Mouse (Mus musculus) megakaryocyte-erythroid progenitor cell, adult 5 weeks (primary cell): ENCODE data around the gene Zbtb7a. TPM values are rescaled to one million over a fixed set of nuclear protein-coding genes. Genes with fewer than 3 reads are reported as not detected.

ENCODE experiments used
- polyA plus RNA-seq: library from polyadenylated mRNA; stranded (reverse); fragments of >175 nt; gene quantifications from 2 replicates; pipeline ENCODE4 v1.2.3, GENCODE M21; 2012

Gene Zbtb7a
- polyA plus RNA-seq = 140 and 145 TPM in 2 replicates

DNA sequence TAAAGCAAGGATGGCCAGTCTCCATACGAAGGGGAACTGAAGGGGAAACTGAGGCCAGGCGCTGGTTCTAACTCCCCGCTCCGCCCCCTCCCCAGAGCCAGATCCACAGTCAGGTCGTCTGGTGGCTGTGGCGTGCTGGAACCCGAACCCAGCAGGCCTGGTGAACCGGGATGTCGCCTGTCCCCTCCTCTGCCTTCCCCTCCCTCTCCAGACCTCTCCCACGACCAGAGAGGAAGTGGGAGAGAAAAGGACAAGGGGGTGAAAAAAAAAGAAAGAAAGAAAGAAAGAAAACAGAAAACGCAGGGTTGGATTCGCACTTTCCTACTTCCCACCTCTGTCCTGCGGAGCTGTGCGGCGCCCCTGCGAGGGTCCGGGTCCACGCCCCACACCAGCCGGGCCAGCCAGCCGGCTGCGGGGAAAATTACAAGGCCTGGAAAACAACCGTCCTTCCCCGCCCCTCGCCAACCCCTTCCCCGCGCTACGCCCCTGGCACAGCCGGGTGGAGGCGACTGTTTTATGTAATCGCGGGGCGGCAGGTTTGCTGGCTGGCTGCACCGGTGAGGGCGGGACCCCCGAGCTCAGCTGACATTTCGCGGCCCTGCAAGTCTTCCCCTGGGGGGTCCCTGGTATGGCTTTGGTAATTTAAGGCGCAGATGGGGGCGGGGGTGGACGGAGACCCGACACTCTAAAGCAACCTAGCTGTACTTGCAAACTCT is at the start of gene Zbtb7a:
Zbtb7a (plus strand) TSS at position 255 of the 716 bp plus-strand sequence.

DNA sequence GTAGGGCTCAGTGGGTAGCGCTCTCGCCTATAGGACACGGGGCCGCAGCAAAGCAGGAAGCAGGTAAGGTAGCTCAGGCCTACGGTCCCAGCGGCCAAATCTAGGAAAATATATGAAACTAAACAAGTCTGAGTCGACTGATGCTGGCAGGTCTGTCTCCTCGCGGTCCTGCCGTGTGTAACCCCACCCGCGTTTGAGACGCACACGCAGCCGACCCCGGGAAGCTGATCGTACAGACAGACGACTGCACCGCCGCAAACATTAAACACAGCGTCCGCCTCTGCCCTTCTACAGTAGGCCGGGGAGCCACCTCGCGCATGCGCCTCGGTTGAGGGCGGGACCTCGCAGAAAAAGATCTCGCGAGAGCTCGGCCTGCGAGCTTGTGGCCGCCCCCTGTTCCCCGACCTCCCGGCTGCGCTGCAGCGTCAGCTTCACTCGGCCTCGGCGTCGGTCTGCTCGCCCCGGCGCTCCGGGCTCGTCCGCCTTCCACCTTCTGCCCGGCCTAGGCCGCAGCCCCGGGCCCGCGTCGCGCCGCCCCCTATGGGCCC is 29.4 kb upstream of the Zbtb7a start, which contains the start of gene Map2k2:
Map2k2 (plus strand) TSS at position 351 of the 548 bp plus-strand sequence.

DNA sequence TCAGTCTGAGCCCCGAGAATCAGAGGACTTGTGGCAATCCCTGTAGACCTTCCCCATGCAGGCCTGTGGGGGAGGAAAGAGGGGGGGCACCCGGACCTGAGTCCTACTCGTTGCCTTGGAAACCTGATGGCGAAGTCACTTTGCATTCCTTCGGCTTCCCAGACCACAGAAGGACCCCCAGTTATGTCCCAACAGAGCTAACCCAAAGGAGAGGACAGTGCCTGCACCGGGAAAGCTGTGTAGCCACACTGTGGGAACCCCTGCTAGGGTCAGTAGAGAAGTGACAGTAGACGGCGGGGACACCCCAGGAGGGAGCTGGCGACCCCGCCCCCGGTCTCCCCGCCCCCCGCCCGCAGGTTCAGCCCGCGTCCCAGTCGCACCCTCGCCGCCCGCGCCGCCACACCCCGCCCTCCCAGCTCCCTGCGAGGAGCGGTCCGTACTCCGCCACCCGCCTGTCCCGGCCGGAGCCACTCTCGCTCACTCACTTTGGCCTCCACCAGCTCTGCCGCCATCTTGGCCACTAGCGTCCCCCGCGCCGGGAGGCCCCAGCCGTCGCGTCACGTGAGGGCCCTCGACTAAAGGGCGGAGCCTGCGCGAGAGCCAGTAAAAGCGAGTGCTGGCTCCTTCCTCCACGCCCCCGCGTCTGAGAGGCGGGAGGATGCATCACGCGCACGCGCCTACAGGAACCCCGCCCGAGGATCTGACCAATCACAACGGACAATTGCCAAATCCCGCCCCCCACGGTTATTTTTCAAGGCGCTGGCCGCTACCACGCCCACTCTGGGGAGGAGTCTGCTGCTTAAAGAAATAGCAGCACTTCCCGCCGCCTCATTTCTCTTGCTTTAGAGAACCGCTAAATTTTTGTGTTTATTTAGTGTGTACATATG is 32.4 kb downstream of the Zbtb7a start, which contains the start of gene Pias4:
Pias4 (minus strand) TSS at position 724 of the 887 bp plus-strand sequence.

DNA sequence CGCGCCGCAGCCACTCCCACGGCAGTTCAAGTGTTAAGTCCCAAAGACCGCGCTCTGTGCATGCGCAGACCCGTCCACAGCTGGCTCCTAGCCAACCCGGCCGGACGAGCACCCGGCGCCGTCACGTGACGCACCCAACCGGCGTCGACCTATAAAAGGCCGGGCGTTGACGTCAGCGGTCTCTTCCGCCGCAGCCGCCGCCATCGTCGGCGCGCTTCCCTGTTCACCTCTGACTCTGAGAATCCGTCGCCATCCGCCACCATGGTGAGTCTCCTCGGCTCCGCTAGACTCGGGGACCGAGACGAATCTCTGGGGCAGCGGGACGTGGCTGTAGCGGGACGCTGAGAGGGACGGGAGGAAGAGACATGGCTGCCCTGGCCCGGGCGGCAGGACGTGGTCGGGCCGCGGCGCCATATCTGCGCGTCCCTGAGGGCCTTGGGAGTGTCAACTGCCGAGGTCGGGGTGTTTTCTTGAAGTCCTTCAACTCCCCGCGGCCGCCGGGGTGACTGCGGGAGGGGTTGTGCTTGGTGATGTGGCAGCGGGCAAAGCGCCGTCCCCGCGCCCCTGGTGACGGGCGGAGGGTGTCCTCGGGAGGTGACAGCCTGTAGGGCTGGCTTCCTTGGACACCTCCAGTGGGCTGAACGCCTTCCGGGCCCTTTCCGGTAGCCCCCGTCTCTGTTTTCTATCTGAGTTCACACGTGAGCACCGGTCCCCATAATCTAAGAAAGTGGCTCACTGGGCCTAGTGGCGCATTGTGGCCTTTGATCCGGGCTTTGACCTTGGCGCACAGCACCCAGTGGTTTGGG is 41.6 kb downstream of the Zbtb7a start, which contains the start of gene Eef2:
Eef2 (plus strand) TSS at position 166 of the 806 bp plus-strand sequence.

DNA sequence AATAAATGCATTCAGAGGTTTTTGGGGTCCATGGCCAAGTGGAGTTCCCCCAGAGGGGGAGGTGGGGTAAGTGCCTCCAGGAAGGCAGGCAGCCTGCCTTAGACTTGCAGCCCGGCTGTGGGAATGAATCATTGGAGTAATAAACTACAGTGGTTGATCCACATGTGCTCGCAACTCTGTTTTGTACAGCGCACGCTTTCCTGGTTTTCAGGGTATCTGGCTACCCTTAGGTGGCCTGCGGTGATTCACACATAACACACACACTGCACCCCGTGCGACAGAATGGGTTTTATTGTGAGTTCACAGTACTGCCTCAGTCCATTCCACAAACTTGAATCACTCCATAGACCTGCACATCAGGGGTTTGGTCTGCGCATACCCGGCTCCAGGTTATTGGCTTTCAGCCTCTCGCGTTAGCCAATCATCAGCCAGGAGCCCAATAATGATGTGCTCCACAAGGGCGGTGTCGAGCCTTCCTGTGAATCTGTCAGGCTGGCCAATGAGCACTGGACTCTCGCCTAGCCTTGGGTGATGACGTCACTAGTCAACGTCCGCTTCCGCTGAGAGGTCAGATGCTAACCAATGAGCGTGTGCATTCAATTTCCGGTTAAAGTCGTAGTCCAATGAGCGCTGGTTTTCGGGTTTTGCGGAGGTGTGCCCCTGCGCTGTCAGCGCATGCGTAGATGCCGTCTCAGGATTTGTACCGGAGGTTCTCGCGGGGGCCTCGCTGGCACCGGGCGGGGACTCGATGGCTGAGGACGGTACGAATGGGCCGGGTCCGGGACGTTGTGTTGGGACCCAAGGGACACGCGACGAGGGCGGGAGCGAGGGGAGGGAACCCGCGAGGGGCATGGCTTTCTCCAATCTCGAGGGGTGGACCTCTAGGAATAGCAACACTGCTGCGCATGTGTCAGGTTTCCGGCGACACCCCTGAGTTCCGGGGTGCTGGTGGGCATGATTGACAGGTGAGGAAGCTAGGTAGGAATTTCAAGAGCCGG is 47.6 kb downstream of the Zbtb7a start, which contains the start of gene Dapk3:
Dapk3 (plus strand) TSS at position 670 of the 998 bp plus-strand sequence.

DNA sequence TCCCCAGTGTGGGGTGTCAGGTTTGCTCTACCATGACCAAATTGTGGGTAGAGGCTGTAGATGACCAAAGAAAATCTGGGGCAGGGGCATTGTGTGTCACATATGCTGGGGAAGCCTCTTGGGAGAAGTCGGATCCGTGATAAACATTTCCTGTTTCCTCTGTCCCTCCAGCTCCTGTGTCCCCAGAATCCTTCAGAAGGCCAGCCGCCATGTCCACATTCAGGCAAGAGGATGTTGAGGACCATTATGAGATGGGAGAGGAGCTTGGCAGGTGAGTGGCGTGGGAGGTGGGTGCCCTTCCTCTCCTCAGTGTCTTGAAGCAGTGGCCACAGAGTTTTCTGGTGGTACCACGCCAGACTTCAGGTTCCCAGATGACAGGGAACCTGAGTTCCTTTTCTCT is 48.8 kb downstream of the Zbtb7a start, which contains the start of gene 4930442H23Rik:
4930442H23Rik (minus strand) TSS at position 45 of the 400 bp plus-strand sequence.

DNA sequence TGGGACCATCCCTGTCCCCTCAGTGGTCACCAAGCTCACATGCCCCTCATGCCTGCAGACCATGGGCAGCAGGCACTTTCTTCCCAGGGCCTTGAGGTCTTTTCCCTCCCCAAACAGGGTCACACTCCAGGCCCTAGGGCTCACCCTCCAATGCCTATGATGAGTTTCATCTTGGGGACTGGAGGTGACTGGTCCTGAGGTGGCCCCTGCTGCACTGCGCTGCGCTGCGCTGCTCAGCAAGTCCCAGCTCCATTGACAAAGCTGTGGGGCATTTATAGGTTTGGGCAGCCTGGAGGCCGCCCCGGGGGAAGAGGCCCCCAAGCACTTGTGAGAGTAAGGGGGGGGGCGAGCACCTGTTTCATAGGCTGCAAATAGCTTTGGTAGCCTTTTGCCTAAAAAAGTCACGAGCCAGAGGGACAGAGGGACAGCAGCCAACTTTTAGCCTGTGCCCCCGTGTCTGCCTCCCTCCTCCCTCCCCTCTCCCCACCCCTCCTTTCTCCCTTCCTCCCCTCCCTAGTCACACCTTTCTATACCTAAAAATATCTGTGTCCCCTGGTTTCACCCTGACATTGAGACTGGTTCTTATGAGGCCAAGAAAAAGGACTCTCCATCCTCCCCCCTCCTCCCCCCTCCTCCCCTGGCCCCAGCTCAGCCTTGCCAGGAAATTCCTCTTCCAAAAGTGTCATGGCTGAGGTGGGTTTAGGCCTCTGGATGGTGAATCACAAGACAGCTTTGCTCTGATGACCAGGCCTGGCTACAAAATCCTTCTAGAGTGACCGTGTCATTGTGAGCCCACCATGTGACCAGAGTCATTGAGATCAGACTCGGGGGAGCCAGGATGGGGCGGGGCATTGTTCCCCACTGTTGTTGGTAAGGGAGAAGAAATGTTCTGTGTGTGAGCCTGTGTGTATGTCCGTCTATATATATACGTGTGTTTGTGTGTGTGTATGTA is 67.1 kb downstream of the Zbtb7a start, which contains the start of gene Nmrk2:
Nmrk2 (minus strand) TSS at position 245 of the 952 bp plus-strand sequence.

Other genes starting within 250 kb of the Zbtb7a start
- gene Timm13, start 234.3 kb upstream of the Zbtb7a start, polyA plus RNA-seq = 320 and 356 TPM in 2 replicates
- 66.5 and 79.9 TPM in 2 replicates for gene Lmnb2, start 217.0 kb upstream of the Zbtb7a start, polyA plus RNA-seq
- 115 and 126 TPM in 2 replicates for gene Gadd45b, start 205.1 kb upstream of the Zbtb7a start, polyA plus RNA-seq
- 0.65 and 0.67 TPM in 2 replicates for gene Gng7, start 120.3 kb upstream of the Zbtb7a start, polyA plus RNA-seq
- gene Diras1, start 109.6 kb upstream of the Zbtb7a start, polyA plus RNA-seq = 0.02 TPM in 1 of 2 replicates, not detected in the other
- 8.5 and 9.1 TPM in 2 replicates for gene Slc39a3, start 97.8 kb upstream of the Zbtb7a start, polyA plus RNA-seq
- gene Sgta, start 75.0 kb upstream of the Zbtb7a start, polyA plus RNA-seq = 180 and 187 TPM in 2 replicates
- 82.5 and 89.0 TPM in 2 replicates for gene Thop1, start 65.2 kb upstream of the Zbtb7a start, polyA plus RNA-seq
- 0.54 and 0.71 TPM in 2 replicates for gene Creb3l3, start 36.3 kb upstream of the Zbtb7a start, polyA plus RNA-seq
- gene Map2k2, start 29.3 kb upstream of the Zbtb7a start, polyA plus RNA-seq = 414 and 429 TPM in 2 replicates
- 42.4 and 50.2 TPM in 2 replicates for gene Pias4, start 32.7 kb downstream of the Zbtb7a start, polyA plus RNA-seq
- 2,457 and 2,760 TPM in 2 replicates for gene Eef2, start 41.4 kb downstream of the Zbtb7a start, polyA plus RNA-seq
- gene Dapk3, start 47.8 kb downstream of the Zbtb7a start, polyA plus RNA-seq = 87.1 and 87.3 TPM in 2 replicates
- not detected in 2 replicates for gene 4930442H23Rik, start 48.6 kb downstream of the Zbtb7a start, polyA plus RNA-seq
- gene Nmrk2, start 66.8 kb downstream of the Zbtb7a start, polyA plus RNA-seq = not detected in 2 replicates
- 0.06 TPM in 1 of 2 replicates, not detected in the other for gene Atcay, start 95.6 kb downstream of the Zbtb7a start, polyA plus RNA-seq
- gene Zfr2, start 97.9 kb downstream of the Zbtb7a start, polyA plus RNA-seq = 0.35 and 0.63 TPM in 2 replicates
- 66.6 and 73.6 TPM in 2 replicates for gene Matk, start 117.7 kb downstream of the Zbtb7a start, polyA plus RNA-seq
- 478 and 479 TPM in 2 replicates for gene Mrpl54, start 131.7 kb downstream of the Zbtb7a start, polyA plus RNA-seq
- gene Apba3, start 131.7 kb downstream of the Zbtb7a start, polyA plus RNA-seq = 99.2 and 99.9 TPM in 2 replicates
- 15.6 and 16.5 TPM in 2 replicates for gene Tjp3, start 156.4 kb downstream of the Zbtb7a start, polyA plus RNA-seq
- gene Pip5k1c, start 157.7 kb downstream of the Zbtb7a start, polyA plus RNA-seq = 317 and 331 TPM in 2 replicates
- 96.8 and 123 TPM in 2 replicates for gene Cactin, start 185.9 kb downstream of the Zbtb7a start, polyA plus RNA-seq
- 3.6 and 5.2 TPM in 2 replicates for gene Tbxa2r, start 193.5 kb downstream of the Zbtb7a start, polyA plus RNA-seq
- 0.32 and 0.93 TPM in 2 replicates for gene Gipc3, start 208.0 kb downstream of the Zbtb7a start, polyA plus RNA-seq
- gene Hmg20b, start 215.3 kb downstream of the Zbtb7a start, polyA plus RNA-seq = 274 and 308 TPM in 2 replicates
- 60.6 and 65.0 TPM in 2 replicates for gene Mfsd12, start 222.3 kb downstream of the Zbtb7a start, polyA plus RNA-seq
- gene 4930404N11Rik, start 230.6 kb downstream of the Zbtb7a start, polyA plus RNA-seq = 2.8 and 5.0 TPM in 2 replicates
- 55.8 and 61.0 TPM in 2 replicates for gene Fzr1, start 243.3 kb downstream of the Zbtb7a start, polyA plus RNA-seq
- gene Dohh, start 249.2 kb downstream of the Zbtb7a start, polyA plus RNA-seq = 169 and 171 TPM in 2 replicates
- gene Gm48551, start 249.2 kb downstream of the Zbtb7a start, polyA plus RNA-seq = 0.64 and 1.3 TPM in 2 replicates